Mouse (Mus musculus): ENCODE measurements around the gene Ankfn1. TPM values are rescaled to one million over a fixed set of nuclear protein-coding genes. Genes with fewer than 3 reads are reported as not detected.

Ankfn1 gene
- polyA plus RNA-seq (2012; fragmentation: generic; extraction: Trizol), result 0.18 TPM

- Histone ChIP-seq H3K4me3 (no peak within 1 kb of the TSS), H3K27me3 (ENCODE audit: control insufficient read depth, insufficient read depth, insufficient read length) (no peaks in the 10 kb centered on the region), H3K36me3 (ENCODE audit: control insufficient read depth, insufficient read depth) (no peaks in the 10 kb centered on the region), H3K79me2 (ENCODE audit: control insufficient read depth, insufficient read depth) (no peaks in the 10 kb centered on the region), H3ac (ENCODE audit: control insufficient read depth, insufficient read length) (no peak within 1 kb of the TSS), H3K4me2 (ENCODE audit: low read depth) (no peak within 1 kb of the TSS)
- TF ChIP-seq USF1 (IDR thresholded peaks at IDR 0.05; ENCODE audit: low read depth), result no peak
- TF ChIP-seq MYOG (IDR thresholded peaks at IDR 0.05; ENCODE audit: control insufficient read depth in 1 of 3, insufficient read depth in 1 of 3, insufficient read length in 2 of 3, low read depth in 2 of 3), result no peak
- no peak for TF ChIP-seq MAX (IDR thresholded peaks at IDR 0.05; ENCODE audit: low read depth)
- no peak for TF ChIP-seq E2F4 (IDR thresholded peaks at IDR 0.05; ENCODE audit: insufficient read depth)
- no peak for TF ChIP-seq POLR2A (IDR thresholded peaks at IDR 0.05; ENCODE audit: insufficient read length, low read depth)
- no peak for TF ChIP-seq REST (IDR thresholded peaks at IDR 0.05; ENCODE audit: insufficient read depth, insufficient read length)
- no peak for TF ChIP-seq SRF (IDR thresholded peaks at IDR 0.05; ENCODE audit: control insufficient read depth, insufficient read length, low read depth)
- no peak for TF ChIP-seq MYOD1 (IDR thresholded peaks at IDR 0.05; ENCODE audit: control insufficient read depth in 1 of 3, insufficient read length in 2 of 3, low read depth in 2 of 3)
- TF ChIP-seq TCF3 (IDR thresholded peaks at IDR 0.05; ENCODE audit: insufficient read length, low read depth), result no peak
- TF ChIP-seq POLR2AphosphoS2 (IDR thresholded peaks at IDR 0.05; ENCODE audit: insufficient read length, low read depth), result no peak
- TF ChIP-seq TCF12 (IDR thresholded peaks at IDR 0.05; ENCODE audit: insufficient read depth, poor library complexity, severe bottlenecking), result no peak
These were observed at the start of gene Ankfn1 for GRCm38 (mm10) chr11:89777431-89777830. TSS of gene Ankfn1 (minus strand) at chr11:89777653.

- TF ChIP-seq MYOD1 (IDR thresholded peaks at IDR 0.05; ENCODE audit: control insufficient read depth in 1 of 3, insufficient read length in 2 of 3, low read depth in 2 of 3) (no peak), REST (IDR thresholded peaks at IDR 0.05; ENCODE audit: insufficient read depth, insufficient read length) (no peak), TCF3 (IDR thresholded peaks at IDR 0.05; ENCODE audit: insufficient read length, low read depth) (no peak), MYOG (IDR thresholded peaks at IDR 0.05; ENCODE audit: control insufficient read depth in 1 of 3, insufficient read depth in 1 of 3, insufficient read length in 2 of 3, low read depth in 2 of 3) (no peak), MAX (IDR thresholded peaks at IDR 0.05; ENCODE audit: low read depth) (no peak), CEBPB (IDR thresholded peaks at IDR 0.05; ENCODE audit: insufficient read depth, poor library complexity, severe bottlenecking) (no peak), POLR2AphosphoS2 (IDR thresholded peaks at IDR 0.05; ENCODE audit: insufficient read length, low read depth) (no peak), E2F4 (IDR thresholded peaks at IDR 0.05; ENCODE audit: insufficient read depth) (no peak)
- Histone ChIP-seq H3K27me3 (ENCODE audit: control insufficient read depth, insufficient read depth, insufficient read length) (no peaks in the 10 kb centered on the region), H3K79me2 (ENCODE audit: control insufficient read depth, insufficient read depth) (no peaks in the 10 kb centered on the region), H3K4me2 (ENCODE audit: low read depth) (no peak overlapping the region), H3K4me3 (no peak overlapping the region), H3K36me3 (ENCODE audit: control insufficient read depth, insufficient read depth) (no peaks in the 10 kb centered on the region), H3ac (ENCODE audit: control insufficient read depth, insufficient read length) (no peak overlapping the region)
These were observed 46.4 kb upstream of the Ankfn1 start for GRCm38 (mm10) chr11:89823661-89824446.

GRCm38 (mm10) chr11:89818594-89818993 lies 41.1 kb upstream of the Ankfn1 start:
- H3K4me2 ChIP-seq (ENCODE audit: low read depth), result no peak overlapping the region
- no peak overlapping the region for H3ac ChIP-seq (ENCODE audit: control insufficient read depth, insufficient read length)
- H3K36me3 ChIP-seq (ENCODE audit: control insufficient read depth, insufficient read depth), result no peaks in the 10 kb centered on the region
- H3K27me3 ChIP-seq (ENCODE audit: control insufficient read depth, insufficient read depth, insufficient read length), result no peaks in the 10 kb centered on the region
- no peak overlapping the region for H3K4me3 ChIP-seq
- TF ChIP-seq MAX (IDR thresholded peaks at IDR 0.05; ENCODE audit: low read depth), result no peak
- no peak for TF ChIP-seq TCF12 (IDR thresholded peaks at IDR 0.05; ENCODE audit: insufficient read depth, poor library complexity, severe bottlenecking)
- no peak for TF ChIP-seq POLR2A (IDR thresholded peaks at IDR 0.05; ENCODE audit: insufficient read length, low read depth)
- no peak for TF ChIP-seq CEBPB (IDR thresholded peaks at IDR 0.05; ENCODE audit: insufficient read depth, poor library complexity, severe bottlenecking)
- no peak for TF ChIP-seq SRF (IDR thresholded peaks at IDR 0.05; ENCODE audit: control insufficient read depth, insufficient read length, low read depth)
- TF ChIP-seq USF1 (IDR thresholded peaks at IDR 0.05; ENCODE audit: low read depth), result no peak
- no peaks in the 10 kb centered on the region for H3K79me2 ChIP-seq (ENCODE audit: control insufficient read depth, insufficient read depth)

GRCm38 (mm10) chr11:89811403-89811802 lies 34.0 kb upstream of the Ankfn1 start:
- TF ChIP-seq USF1 (IDR thresholded peaks at IDR 0.05; ENCODE audit: low read depth) (no peak), SRF (IDR thresholded peaks at IDR 0.05; ENCODE audit: control insufficient read depth, insufficient read length, low read depth) (no peak), MAX (IDR thresholded peaks at IDR 0.05; ENCODE audit: low read depth) (no peak), MYOD1 (IDR thresholded peaks at IDR 0.05; ENCODE audit: control insufficient read depth in 1 of 3, insufficient read length in 2 of 3, low read depth in 2 of 3) (no peak), E2F4 (IDR thresholded peaks at IDR 0.05; ENCODE audit: insufficient read depth) (no peak), TCF12 (IDR thresholded peaks at IDR 0.05; ENCODE audit: insufficient read depth, poor library complexity, severe bottlenecking) (no peak)
- H3K27me3 ChIP-seq (ENCODE audit: control insufficient read depth, insufficient read depth, insufficient read length), result no peaks in the 10 kb centered on the region
- no peaks in the 10 kb centered on the region for H3K79me2 ChIP-seq (ENCODE audit: control insufficient read depth, insufficient read depth)
- no peaks in the 10 kb centered on the region for H3K36me3 ChIP-seq (ENCODE audit: control insufficient read depth, insufficient read depth)
- H3K4me3 ChIP-seq, result no peak overlapping the region
- no peak overlapping the region for H3ac ChIP-seq (ENCODE audit: control insufficient read depth, insufficient read length)
- H3K4me2 ChIP-seq (ENCODE audit: low read depth), result no peak overlapping the region

- no peak overlapping the region for H3K4me2 ChIP-seq (ENCODE audit: low read depth)
- no peak overlapping the region for H3K4me3 ChIP-seq
- no peak overlapping the region for H3ac ChIP-seq (ENCODE audit: control insufficient read depth, insufficient read length)
- no peaks in the 10 kb centered on the region for H3K27me3 ChIP-seq (ENCODE audit: control insufficient read depth, insufficient read depth, insufficient read length)
- no peaks in the 10 kb centered on the region for H3K36me3 ChIP-seq (ENCODE audit: control insufficient read depth, insufficient read depth)
- no peaks in the 10 kb centered on the region for H3K79me2 ChIP-seq (ENCODE audit: control insufficient read depth, insufficient read depth)
- TF ChIP-seq MYOG (IDR thresholded peaks at IDR 0.05; ENCODE audit: control insufficient read depth in 1 of 3, insufficient read depth in 1 of 3, insufficient read length in 2 of 3, low read depth in 2 of 3), result no peak
These were observed 30.5 kb upstream of the Ankfn1 start for GRCm38 (mm10) chr11:89807998-89808397.
